Mouse (Mus musculus) MEL (cell line): ENCODE data around the gene Itih4. TPM values are rescaled to one million over a fixed set of nuclear protein-coding genes. Genes with fewer than 3 reads are reported as not detected.

Experiments
- CTCF ChIP-seq, 3 experiments: IDR thresholded peaks in 2 of 3; conservative IDR thresholded peaks in 1 of 3; 2 replicates each; pipeline ENCODE4 v1.5.1; 2011 to 2012; ENCODE audit warnings: low read length in 3 of 3, low read depth in 2 of 3, mild to moderate bottlenecking in 2 of 3, improper control_type of control experiment in 1 of 3, inconsistent platforms in 1 of 3, mixed read lengths in 1 of 3, moderate library complexity in 1 of 3; ENCODE audit not compliant: control insufficient read depth in 1 of 3, insufficient read depth in 1 of 3, poor library complexity in 1 of 3, severe bottlenecking in 1 of 3
- EP300 ChIP-seq, 2 experiments: IDR thresholded peaks; 2 replicates each; pipeline ENCODE4 v1.6.1; 2011; ENCODE audit warnings: improper control_type of control experiment in 2 of 2, low read length in 2 of 2, low read depth in 1 of 2, mild to moderate bottlenecking in 1 of 2
- GABPA ChIP-seq: IDR thresholded peaks from 2 replicates; pipeline ENCODE4 v1.6.1; 2012; ENCODE audit warnings: low read depth, mild to moderate bottlenecking, inconsistent platforms, low read length, improper control_type of control experiment, moderate library complexity
- GATA1 ChIP-seq: IDR thresholded peaks from 2 replicates; pipeline ENCODE4 v1.6.1; 2011; ENCODE audit warnings: low read depth, low read length, improper control_type of control experiment
- HCFC1 ChIP-seq: IDR thresholded peaks from 2 replicates; pipeline ENCODE4 v1.6.1; 2012; ENCODE audit warnings: low read depth, mild to moderate bottlenecking, inconsistent platforms, low read length, improper control_type of control experiment, moderate library complexity
- RAD21 ChIP-seq: IDR thresholded peaks from 2 replicates; pipeline ENCODE4 v1.6.1; 2011; ENCODE audit warnings: mild to moderate bottlenecking, low read depth, low read length, improper control_type of control experiment
- TBP ChIP-seq: IDR thresholded peaks from 2 replicates; pipeline ENCODE4 v1.8.0; 2011; ENCODE audit warnings: low read depth, low read length, improper control_type of control experiment
- USF2 ChIP-seq, 2 experiments: IDR thresholded peaks; 2 replicates each; pipeline ENCODE4 v1.6.1; 2011 to 2012; ENCODE audit warnings: improper control_type of control experiment in 2 of 2, low read length in 2 of 2, borderline replicate concordance in 1 of 2, inconsistent platforms in 1 of 2, low read depth in 1 of 2, mild to moderate bottlenecking in 1 of 2; ENCODE audit not compliant: insufficient read depth in 1 of 2
- polyA plus RNA-seq, 2 experiments: library from polyadenylated mRNA; stranded (reverse) in 1 of 2; unstranded in 1 of 2; fragments of >175 nt in 1 of 2; fragments of >200 nt in 1 of 2; gene quantifications; 2 replicates each; pipeline versions ENCODE4 v1.2.1 to v1.2.4; 2012; ENCODE audit warnings: low replicate concordance in 2 of 2, low read depth in 1 of 2; ENCODE audit not compliant: insufficient read length in 2 of 2, insufficient read depth in 1 of 2, missing spikeins in 1 of 2
- total RNA-seq: library from RNA; depleted of rRNA; stranded (reverse); fragments of 300-350 nt; gene quantifications from 2 replicates; pipeline ENCODE4 v1.2.3, GENCODE M21; 2012; rRNA removed

Gene Itih4
- total and polyA plus RNA-seq, 3 experiments: not detected

DNA sequence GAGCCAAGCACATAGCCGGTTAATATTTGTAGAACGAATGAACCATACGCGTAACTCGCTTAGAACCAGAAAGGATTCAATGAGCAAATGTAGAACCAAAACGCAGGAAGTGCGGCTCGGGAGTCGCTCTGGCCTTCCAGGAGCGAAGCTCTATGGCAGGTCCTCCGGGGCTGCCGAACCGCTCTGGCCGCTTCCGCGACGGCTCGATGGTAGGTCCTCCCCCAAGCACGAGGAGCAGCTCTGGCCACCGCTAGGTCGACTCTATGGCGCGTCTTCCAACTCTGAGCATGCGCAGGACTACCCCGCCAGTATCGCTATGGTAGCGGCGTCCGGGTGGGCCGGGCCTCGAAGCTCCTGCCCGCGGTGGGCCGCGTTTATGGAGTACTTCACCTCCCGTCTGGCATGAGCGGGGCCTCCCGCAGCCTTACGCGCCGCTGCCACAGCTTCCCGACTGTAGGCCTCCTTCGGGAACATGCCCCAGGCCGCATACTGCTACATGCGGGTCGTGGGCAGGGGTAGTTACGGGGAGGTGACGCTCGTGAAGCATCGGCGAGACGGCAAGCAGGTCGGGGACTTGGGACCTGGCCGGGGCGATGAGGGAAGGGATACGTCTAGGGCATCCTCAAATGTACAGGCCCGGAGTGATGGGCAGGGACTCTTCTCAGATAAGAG is 65.0 kb downstream of the Itih4 start, which contains the start of gene Nek4 (continued):
- TF ChIP-seq CTCF (IDR thresholded peaks at IDR 0.05 in 2 of 3, conservative IDR thresholded peaks at IDR 0.05 in 1 of 3; ENCODE audit: control insufficient read depth in 1 of 3, insufficient read depth in 1 of 3, low read depth in 2 of 3, low read length in 3 of 3, poor library complexity in 1 of 3, severe bottlenecking in 1 of 3): 0 out of 6 replicates have a peak, but pooled peaks of 1 of the 3 experiments have one; percentile 3
- TF ChIP-seq GATA1: peak; percentile 37
- peak; percentile 90 for TF ChIP-seq TBP
- TF ChIP-seq USF2 (IDR thresholded peaks at IDR 0.05; ENCODE audit: borderline replicate concordance in 1 of 2, insufficient read depth in 1 of 2, low read depth in 1 of 2, low read length in 2 of 2): no peak
- TF ChIP-seq EP300 (IDR thresholded peaks at IDR 0.05; ENCODE audit: low read depth in 1 of 2, low read length in 2 of 2): 0 out of 4 replicates have a peak, but pooled peaks of 1 of the 2 experiments have one; percentile 13
- TF ChIP-seq HCFC1: peak; percentile 95
- no peak for TF ChIP-seq RAD21
- peak; percentile 87; the same call in 1 of the 2 replicates for TF ChIP-seq GABPA
- TF ChIP-seq, all 39 proteins: peak for 21

Other genes starting within 250 kb of the Itih4 start
- gene Rft1, start 232.1 kb upstream of the Itih4 start, total RNA-seq: 8.0 and 9.1 TPM in 2 replicates
- gene Rft1, start 232.1 kb upstream of the Itih4 start, polyA plus RNA-seq: 10 to 100 TPM in 1 of 2 experiments, not detected in 1; 11.3 TPM
- 9.4 and 12.4 TPM in 2 replicates for gene Sfmbt1, start 171.6 kb upstream of the Itih4 start, total RNA-seq
- gene Sfmbt1, start 171.6 kb upstream of the Itih4 start, polyA plus RNA-seq: 10 to 100 TPM; 13.7 to 33.0 TPM
- gene Tmem110, start 60.9 kb upstream of the Itih4 start, total RNA-seq: 9.3 and 11.6 TPM in 2 replicates
- gene Tmem110, start 60.9 kb upstream of the Itih4 start, polyA plus RNA-seq: 10 to 100 TPM in 1 of 2 experiments, not detected in 1; 21.0 TPM
- gene Mustn1, start 7.3 kb upstream of the Itih4 start, total RNA-seq: 0.08 and 0.16 TPM in 2 replicates
- gene Mustn1, start 7.3 kb upstream of the Itih4 start, polyA plus RNA-seq: under 1 TPM in 1 of 2 experiments, not detected in 1; 0.22 TPM
- gene Itih3, start 37.3 kb downstream of the Itih4 start, total RNA-seq: not detected in 2 replicates
- not detected for gene Itih3, start 37.3 kb downstream of the Itih4 start, polyA plus RNA-seq
- gene Itih1, start 56.8 kb downstream of the Itih4 start, total RNA-seq: not detected in 2 replicates
- under 1 TPM in 1 of 2 experiments, not detected in 1; 0.03 TPM for gene Itih1, start 56.8 kb downstream of the Itih4 start, polyA plus RNA-seq
- gene Nek4, start 64.9 kb downstream of the Itih4 start, total RNA-seq: 16.6 and 18.4 TPM in 2 replicates
- 10 to 100 TPM in 1 of 2 experiments, not detected in 1; 19.3 TPM for gene Nek4, start 64.9 kb downstream of the Itih4 start, polyA plus RNA-seq
- gene Glt8d1, start 114.9 kb downstream of the Itih4 start, total RNA-seq: 14.7 and 15.6 TPM in 2 replicates
- gene Glt8d1, start 114.9 kb downstream of the Itih4 start, polyA plus RNA-seq: 10 to 100 TPM in 1 of 2 experiments, not detected in 1; 19.2 TPM
- 165 and 208 TPM in 2 replicates for gene Spcs1, start 115.2 kb downstream of the Itih4 start, total RNA-seq
- 100 to 1,000 TPM; 188 to 419 TPM for gene Spcs1, start 115.2 kb downstream of the Itih4 start, polyA plus RNA-seq
- 28.7 and 31.1 TPM in 2 replicates for gene Pbrm1, start 132.7 kb downstream of the Itih4 start, total RNA-seq
- gene Pbrm1, start 132.7 kb downstream of the Itih4 start, polyA plus RNA-seq: 10 to 100 TPM; 32.4 to 62.0 TPM
- gene Gnl3, start 132.7 kb downstream of the Itih4 start, total RNA-seq: 217 and 257 TPM in 2 replicates
- gene Gnl3, start 132.7 kb downstream of the Itih4 start, polyA plus RNA-seq: 100 to 1,000 TPM; 151 to 332 TPM
- gene Smim4, start 242.5 kb downstream of the Itih4 start, total RNA-seq: 78.8 and 122 TPM in 2 replicates
- gene Smim4, start 242.5 kb downstream of the Itih4 start, polyA plus RNA-seq: 10 to 100 TPM in 1 of 2 experiments, not detected in 1; 87.8 TPM
- 168 and 172 TPM in 2 replicates for gene Nt5dc2, start 244.6 kb downstream of the Itih4 start, total RNA-seq
- gene Nt5dc2, start 244.6 kb downstream of the Itih4 start, polyA plus RNA-seq: 100 to 1,000 TPM; 291 to 349 TPM